Mouse (Mus musculus) midbrain, embryonic 12.5 days (tissue): ENCODE results near the gene Nectin4. TPM values are rescaled to one million over a fixed set of nuclear protein-coding genes. Genes with fewer than 3 reads are reported as not detected.
"Not testable (repeated sequence)": the region's sequence is repeated elsewhere in the genome, so short reads cannot be mapped to it uniquely, and the experiment has no call there.

Experiments used
- ATAC-seq: fragments of 200-750 bp; cut with Nextera tagmentation; 2 replicates; pipeline ENCODE4 v1.8.0; 2017; ENCODE audit warnings: low read depth, moderate TSS enrichment, moderate library complexity; ENCODE audit not compliant: low FRiP score
- H3K27ac ChIP-seq: fragments of 300-500 bp; sonication (generic); replicated peaks from 2 replicates; pipeline ENCODE4 v1.5.1; 2016; ENCODE audit warnings: mild to moderate bottlenecking
- H3K27me3 ChIP-seq: fragments of 300-500 bp; sonication (generic); 2 replicates; pipeline ENCODE4 v1.6.1; 2016; ENCODE audit warnings: mild to moderate bottlenecking
- H3K36me3 ChIP-seq: fragments of 300-500 bp; sonication (generic); 2 replicates; pipeline ENCODE4 v1.6.1; 2016
- H3K4me1 ChIP-seq: fragments of 300-500 bp; sonication (generic); 2 replicates; pipeline ENCODE4 v1.6.1; 2016
- H3K4me2 ChIP-seq: fragments of 300-500 bp; sonication (generic); replicated peaks from 2 replicates; pipeline ENCODE4 v1.6.1; 2016; ENCODE audit warnings: mild to moderate bottlenecking, moderate library complexity
- H3K4me3 ChIP-seq: fragments of 300-500 bp; sonication (generic); 2 replicates; pipeline ENCODE4 v1.5.1; 2016; ENCODE audit warnings: mild to moderate bottlenecking
- H3K9ac ChIP-seq: fragments of 300-500 bp; sonication (generic); replicated peaks from 2 replicates; pipeline ENCODE4 v1.6.1; 2016; ENCODE audit warnings: mild to moderate bottlenecking, moderate library complexity
- H3K9me3 ChIP-seq: fragments of 300-500 bp; sonication (generic); 2 replicates; pipeline ENCODE4 v1.6.1; 2016; ENCODE audit warnings: mild to moderate bottlenecking
- WGBS: fragments of 180-500 bp; shearing (Covaris S2); methylation state at CpG from one replicate; pipeline ENCODE4 v1.1.7; 2016; 5-methylcytosine and 5-hydroxymethylcytosine counted together
- polyA plus RNA-seq: library from polyadenylated mRNA; unstranded; fragments of >200 nt; fragmentation: Nextera tagmentation; extraction: Ambion mirVana; gene quantifications from 2 replicates; pipeline ENCODE4 v1.2.1, GENCODE M21; 2016

Nectin4 gene
- polyA plus RNA-seq: 0.88 and 1.4 TPM in 2 replicates

DNA sequence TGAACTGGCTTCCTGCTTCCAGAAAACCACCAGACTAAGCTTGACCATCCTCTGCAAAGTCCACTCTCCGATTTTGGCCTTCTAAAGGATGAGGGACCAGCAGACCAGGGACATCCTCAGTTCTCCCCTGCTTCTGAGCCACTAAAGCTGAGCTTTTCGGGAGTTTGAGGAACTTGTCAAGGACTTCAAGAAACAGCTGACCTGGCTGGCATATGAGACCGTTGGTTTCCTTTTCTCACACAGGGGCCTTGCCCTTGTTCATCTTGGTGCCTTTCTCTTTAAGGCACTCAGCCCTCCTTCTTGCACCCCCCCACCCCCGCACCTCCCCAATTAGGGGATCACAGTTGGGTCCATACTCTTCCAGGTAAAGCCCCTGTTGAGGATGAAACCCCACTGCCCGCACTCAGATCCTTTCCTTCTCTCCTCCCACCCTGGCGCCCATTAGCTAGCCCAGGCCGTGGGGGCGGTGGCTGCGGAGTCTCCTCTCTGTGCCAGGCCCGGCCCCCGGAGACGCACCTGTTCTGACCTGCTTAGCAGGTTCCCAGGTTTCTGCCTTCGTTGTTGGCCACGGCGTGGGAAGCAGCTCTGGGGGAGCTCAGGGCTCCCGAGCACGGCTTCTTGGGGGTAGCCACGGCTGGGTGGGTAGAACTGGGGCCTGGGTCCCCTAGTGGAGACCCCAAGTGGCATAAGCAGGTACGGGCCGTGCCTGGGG lies at the start of gene Nectin4:
Gene Nectin4 (plus strand): TSS at position 255 of the 712 bp plus-strand sequence.
- no peak for ATAC-seq
- WGBS: 55% methylated on average over 20 of the region's 20 CpGs
- peaks cover 5% of the 10 kb centered on the region for H3K4me1 ChIP-seq
- H3K27ac ChIP-seq: no peak within 1 kb of the TSS
- no peak within 1 kb of the TSS for H3K4me3 ChIP-seq
- H3K9me3 ChIP-seq: no peaks in the 10 kb centered on the region
- H3K27me3 ChIP-seq: peaks cover 20% of the 10 kb centered on the region
- H3K4me2 ChIP-seq: no peak within 1 kb of the TSS
- H3K9ac ChIP-seq: no peak within 1 kb of the TSS
- no peaks in the 10 kb centered on the region for H3K36me3 ChIP-seq

DNA sequence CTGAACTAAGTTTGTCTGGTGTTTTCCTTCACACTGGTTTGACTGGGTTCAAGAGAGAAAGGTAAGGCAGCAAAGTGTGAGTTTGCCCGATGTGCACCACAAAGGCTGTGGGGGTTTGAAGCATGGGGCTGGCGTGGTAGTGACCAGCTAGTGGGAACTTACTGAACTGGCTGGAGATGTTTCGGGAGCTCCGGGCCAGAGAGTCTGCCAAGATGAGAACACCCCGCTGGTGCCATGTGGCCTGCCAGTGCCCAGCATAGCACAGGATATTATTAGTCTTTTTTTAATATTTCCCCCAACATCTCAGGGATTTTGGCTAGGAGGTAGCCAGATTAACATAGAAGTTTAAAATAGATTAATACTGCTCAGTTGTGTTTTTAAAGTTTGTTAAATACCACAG lies 49.7 kb upstream of the Nectin4 start:
- no peak overlapping the region for H3K4me2 ChIP-seq
- H3K4me1 ChIP-seq: no peaks in the 10 kb centered on the region
- no peak overlapping the region for H3K27ac ChIP-seq
- no peaks in the 10 kb centered on the region for H3K9me3 ChIP-seq
- 14% methylated on average over 5 of the region's 5 CpGs for WGBS
- no peak overlapping the region for H3K9ac ChIP-seq
- no peak for ATAC-seq
- H3K36me3 ChIP-seq: no peaks in the 10 kb centered on the region
- H3K4me3 ChIP-seq: no peak overlapping the region
- no peaks in the 10 kb centered on the region for H3K27me3 ChIP-seq

DNA sequence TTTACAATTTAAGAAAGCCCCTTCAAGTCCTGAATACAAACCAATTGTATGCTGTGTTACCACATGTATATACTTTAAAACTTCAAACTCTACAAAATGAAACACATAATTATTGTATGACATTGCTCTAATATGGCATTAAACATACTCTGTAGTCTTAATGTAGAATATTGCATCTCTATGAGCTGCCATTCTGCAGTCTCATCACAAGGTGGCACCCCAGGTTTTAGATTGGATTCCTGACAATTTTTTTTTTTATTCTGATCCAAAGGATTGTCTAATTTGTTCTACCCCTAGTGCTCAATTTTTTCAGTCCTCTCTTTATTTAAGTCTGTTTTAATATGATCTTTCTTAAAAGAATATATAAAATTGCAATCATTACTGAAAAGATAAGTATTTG lies 48.5 kb upstream of the Nectin4 start:
- Histone ChIP-seq H3K9me3 (no peaks in the 10 kb centered on the region), H3K27ac (no peak overlapping the region), H3K9ac (no peak overlapping the region), H3K4me3 (no peak overlapping the region), H3K4me2 (no peak overlapping the region), H3K36me3 (no peaks in the 10 kb centered on the region), H3K27me3 (no peaks in the 10 kb centered on the region), H3K4me1 (no peaks in the 10 kb centered on the region)
- ATAC-seq: no peak

DNA sequence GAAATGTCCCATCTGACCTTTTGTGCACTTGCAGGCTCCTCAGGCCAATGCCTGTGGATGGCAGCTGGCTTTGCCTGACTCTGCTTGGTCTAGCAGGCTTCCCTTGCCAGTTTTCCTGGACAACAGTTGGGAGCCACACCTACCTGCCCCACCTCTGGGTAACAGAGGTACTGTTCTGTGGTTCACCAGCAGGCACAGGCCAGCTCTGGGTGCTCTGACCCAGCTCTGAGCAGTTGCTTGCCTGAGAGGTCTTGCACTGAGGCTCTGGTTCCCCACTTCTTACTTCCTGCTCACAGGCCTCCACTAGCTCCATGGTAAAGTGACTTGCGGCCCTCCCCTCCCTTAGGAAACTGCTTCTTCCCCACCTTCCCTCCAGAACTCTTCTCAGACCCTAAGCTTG lies 47.9 kb upstream of the Nectin4 start:
- H3K9ac ChIP-seq: no peak overlapping the region
- H3K27ac ChIP-seq: no peak overlapping the region
- no peaks in the 10 kb centered on the region for H3K4me1 ChIP-seq
- no peak for ATAC-seq
- WGBS: 85% methylated on average over 1 of the region's 1 CpGs
- no peak overlapping the region for H3K4me3 ChIP-seq
- H3K9me3 ChIP-seq: no peaks in the 10 kb centered on the region
- no peaks in the 10 kb centered on the region for H3K27me3 ChIP-seq
- H3K36me3 ChIP-seq: no peaks in the 10 kb centered on the region
- H3K4me2 ChIP-seq: no peak overlapping the region

DNA sequence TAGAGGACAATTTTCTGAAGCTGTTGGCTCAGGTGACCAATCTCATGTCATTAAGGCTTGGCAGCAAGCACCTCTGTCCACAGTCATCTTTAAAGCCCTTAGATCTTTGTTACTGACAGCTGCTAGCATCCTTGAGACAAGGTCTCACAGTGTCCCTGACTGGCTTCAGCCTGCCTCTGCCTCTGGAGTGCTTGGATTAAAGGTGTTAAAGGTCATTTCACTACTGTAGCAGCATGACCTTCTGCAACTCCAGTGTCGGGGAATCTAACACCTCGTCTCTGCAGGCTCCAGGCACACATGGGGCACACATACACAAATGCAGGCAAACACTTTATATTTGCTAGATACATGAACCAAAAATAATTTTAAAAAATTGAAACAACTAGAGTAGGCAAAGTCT lies 44.3 kb upstream of the Nectin4 start:
- H3K36me3 ChIP-seq: no peaks in the 10 kb centered on the region

DNA sequence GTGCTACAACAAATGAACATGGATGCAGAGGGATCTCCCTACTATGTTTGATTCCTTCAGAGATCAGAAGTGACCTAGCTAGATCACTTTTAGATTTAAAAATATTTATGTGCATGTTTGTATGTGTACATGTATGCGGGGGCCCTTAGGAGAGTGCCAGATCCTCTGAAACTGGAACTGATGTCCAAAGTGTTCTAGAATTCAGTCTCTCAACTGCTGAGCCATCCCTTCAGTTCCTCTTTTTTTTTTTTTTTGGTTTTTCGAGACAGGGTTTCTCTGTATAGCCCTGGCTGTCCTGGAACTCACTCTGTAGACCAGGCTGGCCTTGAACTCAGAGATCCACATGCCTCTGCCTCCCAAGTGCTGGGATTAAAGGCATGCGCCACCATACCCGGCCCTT lies 43.3 kb upstream of the Nectin4 start:
- ATAC-seq, H3K9me3 ChIP-seq, H3K4me3 ChIP-seq, H3K9ac ChIP-seq, H3K4me2 ChIP-seq, H3K36me3 ChIP-seq, H3K27me3 ChIP-seq, H3K27ac ChIP-seq: not testable (repeated sequence)
- H3K4me1 ChIP-seq: peaks cover 28% of the 10 kb centered on the region
- 90% methylated on average over 4 of the region's 4 CpGs for WGBS

More for the DNA sequence above, 44.3 kb upstream of the Nectin4 start:
- 89% methylated on average over 2 of the region's 2 CpGs for WGBS
- peaks cover 19% of the 10 kb centered on the region for H3K4me1 ChIP-seq
- no peak overlapping the region for H3K4me2 ChIP-seq
- H3K9me3 ChIP-seq: no peaks in the 10 kb centered on the region
- H3K27ac ChIP-seq: no peak overlapping the region
- no peak for ATAC-seq
- H3K27me3 ChIP-seq: no peaks in the 10 kb centered on the region
- no peak overlapping the region for H3K9ac ChIP-seq
- H3K4me3 ChIP-seq: no peak overlapping the region

DNA sequence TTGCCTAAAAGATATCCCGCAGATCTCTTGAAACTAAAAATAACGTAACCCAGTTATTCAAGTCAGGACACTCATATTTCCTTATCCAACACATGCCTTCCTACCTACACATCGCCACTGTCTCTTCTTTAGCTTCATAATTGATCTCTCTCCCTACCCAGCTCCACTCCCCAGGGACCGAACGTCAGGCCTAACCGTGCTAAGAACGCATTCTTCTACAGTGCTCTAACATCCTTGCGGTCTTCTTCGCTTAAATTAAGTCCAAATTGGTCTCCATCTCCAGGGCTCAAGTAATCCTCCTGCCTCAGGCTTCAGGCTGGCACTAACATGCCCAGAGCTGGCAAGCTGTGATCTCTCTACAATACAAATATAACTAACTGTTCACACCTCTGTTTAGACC lies 41.7 kb upstream of the Nectin4 start:
- Histone ChIP-seq H3K9ac (peak overlapping the region; percentile 85), H3K4me2 (peak overlapping the region; percentile 78), H3K4me3 (peak overlapping the region; percentile 88), H3K27ac (peak overlapping the region; percentile 98), H3K4me1 (peaks cover 34% of the 10 kb centered on the region), H3K9me3 (no peaks in the 10 kb centered on the region), H3K36me3 (0 out of 2 replicates have a peak, but pooled peaks cover 3% of the 10 kb centered on the region), H3K27me3 (no peaks in the 10 kb centered on the region)
- WGBS: 43% methylated on average over 9 of the region's 9 CpGs
- ATAC-seq: no peak

DNA sequence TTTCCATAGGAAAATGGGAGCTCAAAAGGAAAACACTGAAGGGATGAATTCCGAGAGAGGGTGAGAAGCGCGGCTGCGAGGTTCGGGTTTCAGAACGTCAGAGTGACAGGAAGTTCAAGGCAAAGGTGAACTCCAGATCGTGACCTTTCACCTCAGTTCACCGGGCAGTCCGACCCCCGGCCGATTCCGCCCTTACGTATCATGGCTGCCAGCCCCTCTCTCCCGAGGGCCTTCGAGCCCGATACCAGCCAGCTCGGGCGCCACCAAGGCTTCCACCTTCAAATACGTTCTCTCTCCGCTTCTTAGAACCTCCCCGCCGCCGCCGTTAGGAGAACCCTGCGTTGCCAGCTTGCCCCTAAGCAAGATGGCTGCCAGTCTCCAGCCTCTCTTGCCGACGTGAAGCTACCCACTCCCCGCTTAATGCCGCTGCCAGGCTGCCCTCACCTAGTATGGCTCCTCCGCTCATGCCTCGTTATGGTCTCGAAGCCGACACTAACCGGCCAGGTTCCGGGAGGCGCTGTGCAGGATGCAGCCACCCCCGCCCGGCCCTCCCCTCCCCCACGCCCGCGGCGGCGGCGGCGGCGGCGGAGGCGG lies 41.0 kb upstream of the Nectin4 start, which contains the start of gene Dedd:
Gene Dedd (plus strand): TSS at position 307 of the 594 bp plus-strand sequence.
- peak within 1 kb of the TSS; percentile 78 for H3K4me2 ChIP-seq
- under 1% methylated on average over 46 of the region's 48 CpGs for WGBS

DNA sequence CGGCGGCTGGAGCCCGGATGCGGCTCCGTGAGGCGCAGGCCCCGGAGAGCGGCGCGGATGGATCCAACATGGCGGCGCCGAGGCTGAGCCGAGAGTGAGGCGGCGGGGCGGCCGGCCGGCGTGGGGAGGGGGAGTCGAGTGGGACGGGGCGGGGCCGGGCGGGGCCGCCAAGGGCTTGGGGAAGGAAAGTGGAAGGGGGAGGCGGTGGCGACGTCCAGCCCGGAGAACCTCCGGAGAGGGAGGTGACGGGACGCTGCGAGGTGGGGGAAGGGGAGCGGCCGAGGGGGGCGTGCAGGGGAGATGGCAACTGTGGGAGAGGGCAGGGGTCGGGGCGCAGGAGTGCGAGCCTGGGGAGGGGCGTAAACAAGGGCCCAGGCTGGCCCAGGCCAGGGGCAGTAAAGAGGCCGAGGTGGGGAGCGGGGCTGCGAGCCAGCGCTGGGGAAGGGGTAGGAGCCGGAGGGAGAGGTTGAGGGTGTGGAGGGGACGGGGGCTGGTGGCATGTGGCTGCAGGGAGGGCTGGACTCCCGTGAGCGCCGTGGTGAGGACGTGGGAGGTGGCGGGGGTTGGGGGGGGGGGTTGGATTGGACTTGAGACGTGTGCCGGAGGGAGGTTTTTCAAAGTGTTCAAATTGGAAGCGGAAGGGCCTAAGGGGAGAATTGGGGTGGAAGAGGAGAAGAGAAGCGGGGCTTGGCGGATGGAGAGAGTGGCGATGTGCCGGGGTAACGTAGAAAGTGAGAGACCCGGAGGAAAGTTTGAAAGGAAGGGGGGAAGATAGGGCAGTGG lies 40.3 kb upstream of the Nectin4 start:
- peak overlapping the region; percentile 98 for H3K27ac ChIP-seq
- peak overlapping the region; percentile 88 for H3K4me3 ChIP-seq
- 1% methylated on average over 54 of the region's 61 CpGs for WGBS
- H3K9me3 ChIP-seq: no peaks in the 10 kb centered on the region
- peak overlapping the region; percentile 85 for H3K9ac ChIP-seq
- peak; percentile 90 for ATAC-seq
- peaks cover 38% of the 10 kb centered on the region for H3K4me1 ChIP-seq
- peak overlapping the region; percentile 78 for H3K4me2 ChIP-seq
- no peaks in the 10 kb centered on the region for H3K27me3 ChIP-seq
- H3K36me3 ChIP-seq: peaks cover 5% of the 10 kb centered on the region; the same call in 1 of the 2 replicates

More for the DNA sequence above, 41.0 kb upstream of the Nectin4 start, which contains the start of gene Dedd:
- Histone ChIP-seq H3K27ac (peak within 1 kb of the TSS; percentile 98), H3K9me3 (no peaks in the 10 kb centered on the region), H3K36me3 (0 out of 2 replicates have a peak, but pooled peaks cover 3% of the 10 kb centered on the region), H3K9ac (peak within 1 kb of the TSS; percentile 85), H3K4me3 (peak within 1 kb of the TSS; percentile 88), H3K27me3 (no peaks in the 10 kb centered on the region), H3K4me1 (peaks cover 38% of the 10 kb centered on the region)
- ATAC-seq: peak; percentile 95

DNA sequence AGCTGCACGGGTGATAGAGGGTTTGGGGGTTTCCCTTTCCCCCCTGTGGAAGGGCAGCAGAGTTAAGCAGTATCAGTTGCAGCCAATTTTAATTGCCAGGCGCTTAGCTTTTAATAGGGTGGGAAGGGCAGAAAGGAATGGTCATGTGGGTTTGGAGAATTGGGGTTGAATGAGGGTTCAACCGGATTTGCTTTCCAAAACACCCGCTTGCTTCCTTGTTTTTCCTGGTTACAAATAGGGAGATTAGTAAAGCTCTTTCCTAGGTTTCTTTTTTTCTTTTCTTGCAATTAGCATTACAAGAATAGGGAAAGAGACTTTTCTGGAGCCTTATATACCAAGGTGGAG lies 39.7 kb upstream of the Nectin4 start:
- WGBS: 2% methylated on average over 4 of the region's 4 CpGs

DNA sequence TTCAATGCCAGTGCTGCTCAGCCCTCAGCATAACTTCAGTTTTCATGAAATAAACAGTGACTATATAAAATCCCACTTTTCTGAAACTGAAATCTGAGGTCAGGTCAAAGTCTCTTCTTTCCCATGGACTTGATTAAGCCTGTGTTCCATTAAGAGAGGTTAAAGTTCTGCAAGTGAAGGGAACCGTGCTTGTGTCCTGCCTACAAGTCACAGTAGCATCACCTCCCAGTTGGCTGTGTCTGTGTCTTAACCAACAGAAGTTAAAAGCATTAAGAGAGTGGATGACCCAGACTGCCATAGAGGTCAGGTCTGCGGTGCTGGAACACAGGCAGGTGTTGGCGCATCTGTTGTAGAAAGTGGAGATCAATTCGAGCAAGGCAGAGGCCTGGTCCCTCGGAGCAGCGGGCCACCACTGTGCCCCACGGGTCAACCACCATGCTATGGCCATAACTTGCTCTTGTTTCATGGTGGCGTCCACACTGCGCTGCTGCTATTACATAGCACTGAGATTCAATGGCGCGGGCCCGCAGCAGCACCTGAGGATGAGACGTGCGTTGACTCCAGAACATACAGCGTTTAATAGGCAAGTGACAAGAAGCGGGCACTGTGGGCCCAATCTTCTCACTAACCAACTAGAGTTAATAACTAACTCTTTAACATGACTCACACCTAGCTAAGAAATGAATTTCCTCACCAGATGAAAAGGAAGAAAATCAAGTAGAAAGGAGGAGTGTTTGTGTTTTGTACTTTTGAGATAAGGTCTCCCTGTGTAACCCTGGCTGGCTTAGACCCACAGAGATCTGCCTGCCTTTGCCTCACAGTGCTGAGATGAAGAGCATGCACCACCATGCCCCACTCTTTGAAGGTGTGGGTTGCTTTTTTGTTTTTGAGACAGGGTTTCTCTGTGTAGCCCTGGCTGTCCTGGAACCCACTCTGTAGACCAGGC lies 27.4 kb upstream of the Nectin4 start:
- no peak overlapping the region for H3K4me3 ChIP-seq
- H3K9ac ChIP-seq: no peak overlapping the region
- H3K36me3 ChIP-seq: peaks cover 60% of the 10 kb centered on the region
- no peak overlapping the region for H3K27ac ChIP-seq
- 95% methylated on average over 16 of the region's 16 CpGs for WGBS
- no peaks in the 10 kb centered on the region for H3K27me3 ChIP-seq
- H3K4me1 ChIP-seq: peaks cover 30% of the 10 kb centered on the region
- H3K9me3 ChIP-seq: peaks cover 6% of the 10 kb centered on the region; the same call in 1 of the 2 replicates
- H3K4me2 ChIP-seq: no peak overlapping the region
- no peak for ATAC-seq

More for the DNA sequence above, 39.7 kb upstream of the Nectin4 start:
- Histone ChIP-seq H3K4me2 (peak overlapping the region; percentile 78), H3K4me1 (peaks cover 38% of the 10 kb centered on the region), H3K9ac (peak overlapping the region; percentile 85), H3K36me3 (peaks cover 8% of the 10 kb centered on the region; the same call in 1 of the 2 replicates), H3K27ac (peak overlapping the region; percentile 98), H3K4me3 (peak overlapping the region; percentile 88), H3K9me3 (no peaks in the 10 kb centered on the region), H3K27me3 (no peaks in the 10 kb centered on the region)
- no peak; the same call in 1 of the 2 replicates for ATAC-seq
